Mouse (Mus musculus): ENCODE measurements at regions not wholly inside any gene's neighbourhood (a gene's known extent, or its start where the extent isn't known, plus 50 kb on each side); places are given as distances from the start of the nearest gene placed in this dataset.

- no peaks in the 10 kb centered on the region for H3K27me3 ChIP-seq (replicated peaks; ENCODE audit: control insufficient read depth, insufficient read depth, low read length)
- H3K36me3 ChIP-seq (ENCODE audit: control insufficient read depth, insufficient read depth) = no peaks in the 10 kb centered on the region
- no peak overlapping the region for H3K9ac ChIP-seq (ENCODE audit: low read depth, low read length)
- no peak for ATAC-seq
- H3K4me2 ChIP-seq (replicated peaks; ENCODE audit: low read depth) = no peak overlapping the region
- H3K4me3 ChIP-seq (ENCODE audit: low read depth, low read length) = no peak overlapping the region
- no peak overlapping the region for H3K27ac ChIP-seq (ENCODE audit: low read depth, low read length)
- TF ChIP-seq CTCF (IDR thresholded peaks at IDR 0.05; ENCODE audit: low read depth) = no peak
- no peaks in the 10 kb centered on the region for H3K4me1 ChIP-seq (replicated peaks; ENCODE audit: control insufficient read depth, insufficient read depth, low read length)
- H3K9me3 ChIP-seq (ENCODE audit: control insufficient read depth) = no peaks in the 10 kb centered on the region
Measured at GRCm38 (mm10) chr1:47507801-47508200, 615.1 kb upstream of the Slc39a10 start.

- no peak for ATAC-seq
Measured at GRCm38 (mm10) chr1:47488581-47489204, 596.0 kb upstream of the Slc39a10 start.

GRCm38 (mm10) chr1:47486087-47486486 is 593.4 kb upstream of the Slc39a10 start:
- TF ChIP-seq CTCF (IDR thresholded peaks at IDR 0.05; ENCODE audit: low read depth) = no peak
- no peaks in the 10 kb centered on the region for H3K36me3 ChIP-seq (ENCODE audit: control insufficient read depth, insufficient read depth)
- no peak overlapping the region for H3K4me3 ChIP-seq (ENCODE audit: low read depth, low read length)
- no peak overlapping the region for H3K9ac ChIP-seq (ENCODE audit: low read depth, low read length)
- ATAC-seq = no peak
- H3K4me2 ChIP-seq (replicated peaks; ENCODE audit: low read depth) = no peak overlapping the region
- H3K9me3 ChIP-seq (ENCODE audit: control insufficient read depth) = no peaks in the 10 kb centered on the region
- no peaks in the 10 kb centered on the region for H3K27me3 ChIP-seq (replicated peaks; ENCODE audit: control insufficient read depth, insufficient read depth, low read length)
- H3K4me1 ChIP-seq (replicated peaks; ENCODE audit: control insufficient read depth, insufficient read depth, low read length) = no peaks in the 10 kb centered on the region
- H3K27ac ChIP-seq (ENCODE audit: low read depth, low read length) = no peak overlapping the region

More at GRCm38 (mm10) chr1:47488581-47489204, 596.0 kb upstream of the Slc39a10 start:
- Histone ChIP-seq H3K4me1 (replicated peaks; ENCODE audit: control insufficient read depth, insufficient read depth, low read length) (no peaks in the 10 kb centered on the region), H3K4me3 (ENCODE audit: low read depth, low read length) (no peak overlapping the region), H3K27me3 (replicated peaks; ENCODE audit: control insufficient read depth, insufficient read depth, low read length) (no peaks in the 10 kb centered on the region), H3K9me3 (ENCODE audit: control insufficient read depth) (no peaks in the 10 kb centered on the region), H3K4me2 (replicated peaks; ENCODE audit: low read depth) (no peak overlapping the region), H3K9ac (ENCODE audit: low read depth, low read length) (no peak overlapping the region), H3K36me3 (ENCODE audit: control insufficient read depth, insufficient read depth) (no peaks in the 10 kb centered on the region), H3K27ac (ENCODE audit: low read depth, low read length) (no peak overlapping the region)
- 44% methylated on average over 7 of the region's 7 CpGs for WGBS
- TF ChIP-seq CTCF (IDR thresholded peaks at IDR 0.05; ENCODE audit: low read depth) = no peak

GRCm38 (mm10) chr1:47479059-47479458 is 586.4 kb upstream of the Slc39a10 start:
- WGBS = 33% methylated on average over 1 of the region's 1 CpGs

GRCm38 (mm10) chr1:47466573-47467253 is 574.1 kb upstream of the Slc39a10 start:
- Histone ChIP-seq H3K27ac (ENCODE audit: low read depth, low read length) (no peak overlapping the region), H3K27me3 (replicated peaks; ENCODE audit: control insufficient read depth, insufficient read depth, low read length) (no peaks in the 10 kb centered on the region), H3K9ac (ENCODE audit: low read depth, low read length) (no peak overlapping the region), H3K4me2 (replicated peaks; ENCODE audit: low read depth) (no peak overlapping the region), H3K9me3 (ENCODE audit: control insufficient read depth) (no peaks in the 10 kb centered on the region), H3K36me3 (ENCODE audit: control insufficient read depth, insufficient read depth) (no peaks in the 10 kb centered on the region), H3K4me1 (replicated peaks; ENCODE audit: control insufficient read depth, insufficient read depth, low read length) (no peaks in the 10 kb centered on the region), H3K4me3 (ENCODE audit: low read depth, low read length) (no peak overlapping the region)
- no peak for ATAC-seq
- TF ChIP-seq CTCF (IDR thresholded peaks at IDR 0.05; ENCODE audit: low read depth) = no peak
- WGBS = 75% methylated on average over 9 of the region's 9 CpGs

More at GRCm38 (mm10) chr1:47479059-47479458, 586.4 kb upstream of the Slc39a10 start:
- no peak overlapping the region for H3K4me3 ChIP-seq (ENCODE audit: low read depth, low read length)
- no peak overlapping the region for H3K27ac ChIP-seq (ENCODE audit: low read depth, low read length)
- H3K4me2 ChIP-seq (replicated peaks; ENCODE audit: low read depth) = no peak overlapping the region
- no peaks in the 10 kb centered on the region for H3K27me3 ChIP-seq (replicated peaks; ENCODE audit: control insufficient read depth, insufficient read depth, low read length)
- peak; percentile 85 for ATAC-seq
- no peaks in the 10 kb centered on the region for H3K9me3 ChIP-seq (ENCODE audit: control insufficient read depth)
- H3K4me1 ChIP-seq (replicated peaks; ENCODE audit: control insufficient read depth, insufficient read depth, low read length) = no peaks in the 10 kb centered on the region
- H3K9ac ChIP-seq (ENCODE audit: low read depth, low read length) = no peak overlapping the region
- TF ChIP-seq CTCF (IDR thresholded peaks at IDR 0.05; ENCODE audit: low read depth) = no peak
- H3K36me3 ChIP-seq (ENCODE audit: control insufficient read depth, insufficient read depth) = no peaks in the 10 kb centered on the region

- H3K27me3 ChIP-seq (replicated peaks; ENCODE audit: control insufficient read depth, insufficient read depth, low read length) = no peaks in the 10 kb centered on the region
- H3K4me1 ChIP-seq (replicated peaks; ENCODE audit: control insufficient read depth, insufficient read depth, low read length) = no peaks in the 10 kb centered on the region
- H3K4me3 ChIP-seq (ENCODE audit: low read depth, low read length) = no peak overlapping the region
- no peaks in the 10 kb centered on the region for H3K9me3 ChIP-seq (ENCODE audit: control insufficient read depth)
- no peaks in the 10 kb centered on the region for H3K36me3 ChIP-seq (ENCODE audit: control insufficient read depth, insufficient read depth)
- TF ChIP-seq CTCF (IDR thresholded peaks at IDR 0.05; ENCODE audit: low read depth) = no peak
- no peak overlapping the region for H3K27ac ChIP-seq (ENCODE audit: low read depth, low read length)
- no peak for ATAC-seq
- no peak overlapping the region for H3K9ac ChIP-seq (ENCODE audit: low read depth, low read length)
- 70% methylated on average over 6 of the region's 6 CpGs for WGBS
- H3K4me2 ChIP-seq (replicated peaks; ENCODE audit: low read depth) = no peak overlapping the region
Measured at GRCm38 (mm10) chr1:47448737-47449489, 556.3 kb upstream of the Slc39a10 start.

Data from intestine, postnatal 0 days (tissue).